In genomic region chrX:7422166-7422565, GRCm38 (mm10) we compare ENCODE assay signal across 7 mouse cellular contexts. TPM values are rescaled to one million over a fixed set of nuclear protein-coding genes. Genes with fewer than 3 reads are reported as not detected.
A peak's percentile ranks its signal among the peaks of the same experiment; 100 is the strongest.
DNase-seq lines count a peak whose midpoint lies in the region; ATAC-seq lines count a peak whose summit lies in the region.

No protein-coding gene starts in this region.

- 55% methylated on average over 6 of the region's 6 CpGs for WGBS in liver, embryonic 11.5 days
- 62% methylated on average over 6 of the region's 6 CpGs for whole genome bisulfite sequencing in embryonic facial prominence, embryonic 13.5 days
- WGBS in intestine, embryonic 14.5 days = 70% methylated on average over 6 of the region's 6 CpGs
- WGBS in neural tube, embryonic 13.5 days = 76% methylated on average over 6 of the region's 6 CpGs

- intact Hi-C loops in left cerebral cortex, postnatal 25 days (cut with DNase I) = loop anchor here (2.0 to 5.0 kb wide), 3 partner anchors 47 to 215 kb away; partner anchors contain the start of genes Foxp3, Ppp1r3f and Syp

- no peak overlapping the region for H3K27ac ChIP-seq in liver, embryonic 11.5 days (ENCODE audit: low read depth, low read length)
- no peak overlapping the region for H3K27ac ChIP-seq in embryonic facial prominence, embryonic 13.5 days
- H3K27ac ChIP-seq in intestine, embryonic 14.5 days (ENCODE audit: low read depth) = no peak overlapping the region
- no peak overlapping the region for H3K27ac ChIP-seq in neural tube, embryonic 13.5 days (replicated peaks)

- no peaks in the 10 kb centered on the region; the same call in none of the 2 replicates for H3K4me1 ChIP-seq in liver, embryonic 11.5 days (replicated peaks; ENCODE audit: control insufficient read depth, insufficient read depth, low read length)
- H3K4me1 ChIP-seq in embryonic facial prominence, embryonic 13.5 days = no peaks in the 10 kb centered on the region
- H3K4me1 ChIP-seq in intestine, embryonic 14.5 days (replicated peaks; ENCODE audit: control insufficient read depth, insufficient read depth, low read length) = no peaks in the 10 kb centered on the region
- H3K4me1 ChIP-seq in neural tube, embryonic 13.5 days (replicated peaks) = 0 out of 2 replicates have a peak, but pooled peaks cover 4% of the 10 kb centered on the region

- H3K4me2 ChIP-seq in liver, embryonic 11.5 days = peak overlapping the region; percentile 61
- H3K4me2 ChIP-seq in embryonic facial prominence, embryonic 13.5 days = peak overlapping the region; percentile 56
- H3K4me2 ChIP-seq in intestine, embryonic 14.5 days (ENCODE audit: low read length) = peak overlapping the region; percentile 46
- peak overlapping the region; percentile 63 for H3K4me2 ChIP-seq in neural tube, embryonic 13.5 days

- no peaks in the 10 kb centered on the region for H3K27me3 ChIP-seq in liver, embryonic 11.5 days (replicated peaks; ENCODE audit: control insufficient read depth, insufficient read depth, low read length)
- no peaks in the 10 kb centered on the region for H3K27me3 ChIP-seq in embryonic facial prominence, embryonic 13.5 days
- no peaks in the 10 kb centered on the region for H3K27me3 ChIP-seq in intestine, embryonic 14.5 days (replicated peaks; ENCODE audit: control insufficient read depth, insufficient read depth, low read length)
- H3K27me3 ChIP-seq in neural tube, embryonic 13.5 days = peaks cover 6% of the 10 kb centered on the region; the same call in 1 of the 2 replicates

- no peaks in the 10 kb centered on the region for H3K36me3 ChIP-seq in liver, embryonic 11.5 days (ENCODE audit: control insufficient read depth, insufficient read depth, low read length)
- H3K36me3 ChIP-seq in embryonic facial prominence, embryonic 13.5 days = no peaks in the 10 kb centered on the region
- H3K36me3 ChIP-seq in intestine, embryonic 14.5 days (ENCODE audit: control insufficient read depth, insufficient read depth, low read length) = no peaks in the 10 kb centered on the region
- no peaks in the 10 kb centered on the region for H3K36me3 ChIP-seq in neural tube, embryonic 13.5 days

- H3K9ac ChIP-seq in liver, embryonic 11.5 days (ENCODE audit: low read depth, low read length) = peak overlapping the region; percentile 65
- peak overlapping the region; percentile 68 for H3K9ac ChIP-seq in embryonic facial prominence, embryonic 13.5 days
- H3K9ac ChIP-seq in intestine, embryonic 14.5 days (ENCODE audit: low read length) = peak overlapping the region; percentile 48
- H3K9ac ChIP-seq in neural tube, embryonic 13.5 days = no peak overlapping the region

- no peak for DNase-seq in liver, embryonic 11.5 days (ENCODE audit: low spot score)
- no peak for DNase-seq in liver
- DNase-seq in intestine, embryonic 14.5 days (ENCODE audit: low spot score) = no peak
- no peak for DNase-seq in left cerebral cortex, postnatal 25 days (ENCODE audit: low spot score in 2 of 2)
- DNase-seq in right cerebral cortex, postnatal 25 days = no peak

- H3K4me3 ChIP-seq in liver, embryonic 11.5 days (ENCODE audit: low read depth, low read length) = peak overlapping the region; percentile 58
- H3K4me3 ChIP-seq in embryonic facial prominence, embryonic 13.5 days = peak overlapping the region; percentile 47
- H3K4me3 ChIP-seq in intestine, embryonic 14.5 days (ENCODE audit: low read depth, low read length) = peak overlapping the region; percentile 45
- H3K4me3 ChIP-seq in neural tube, embryonic 13.5 days = peak overlapping the region; percentile 44

- no peaks in the 10 kb centered on the region for H3K9me3 ChIP-seq in liver, embryonic 11.5 days (ENCODE audit: control insufficient read depth, low read length)
- H3K9me3 ChIP-seq in embryonic facial prominence, embryonic 13.5 days = no peaks in the 10 kb centered on the region
- H3K9me3 ChIP-seq in intestine, embryonic 14.5 days (ENCODE audit: control insufficient read depth, low read length) = no peaks in the 10 kb centered on the region
- H3K9me3 ChIP-seq in neural tube, embryonic 13.5 days = no peaks in the 10 kb centered on the region

- no peak for ATAC-seq in liver, embryonic 11.5 days (replicated peaks; ENCODE audit: low FRiP score)
- no peak for ATAC-seq in embryonic facial prominence, embryonic 13.5 days (ENCODE audit: insufficient number of reproducible peaks, insufficient read depth, low FRiP score, low TSS enrichment, low read depth)
- ATAC-seq in intestine, embryonic 14.5 days (replicated peaks; ENCODE audit: low FRiP score, low TSS enrichment, low read depth) = no peak
- peak; percentile 19; the same call in 1 of the 2 replicates for ATAC-seq in neural tube, embryonic 13.5 days (ENCODE audit: low read depth)

RNA-seq across cellular contexts. Expression of gene Usp27x, which starts 46.5 kb away (rescaled TPM):
- polyA plus RNA-seq in liver, embryonic 11.5 days (2014; fragmentation: Nextera tagmentation; extraction: Ambion mirVana) = 0.21 and 0.26 TPM in 2 replicates
- polyA plus RNA-seq in embryonic facial prominence, embryonic 13.5 days (2015; fragmentation: Nextera tagmentation; extraction: Ambion mirVana) = 1.3 and 1.7 TPM in 2 replicates
- polyA plus RNA-seq in intestine, embryonic 14.5 days (2014; fragmentation: Nextera tagmentation; extraction: Ambion mirVana) = 0.32 and 0.50 TPM in 2 replicates
- 1.5 and 1.9 TPM in 2 replicates for polyA plus RNA-seq in neural tube, embryonic 13.5 days (2015; fragmentation: Nextera tagmentation; extraction: Ambion mirVana)
- total RNA-seq in left cerebral cortex, postnatal 25 days (2021) = 10 to 100 TPM; 14.1 to 15.4 TPM
